ENCODE assay signal across 15 mouse cellular contexts in the genomic region with DNA sequence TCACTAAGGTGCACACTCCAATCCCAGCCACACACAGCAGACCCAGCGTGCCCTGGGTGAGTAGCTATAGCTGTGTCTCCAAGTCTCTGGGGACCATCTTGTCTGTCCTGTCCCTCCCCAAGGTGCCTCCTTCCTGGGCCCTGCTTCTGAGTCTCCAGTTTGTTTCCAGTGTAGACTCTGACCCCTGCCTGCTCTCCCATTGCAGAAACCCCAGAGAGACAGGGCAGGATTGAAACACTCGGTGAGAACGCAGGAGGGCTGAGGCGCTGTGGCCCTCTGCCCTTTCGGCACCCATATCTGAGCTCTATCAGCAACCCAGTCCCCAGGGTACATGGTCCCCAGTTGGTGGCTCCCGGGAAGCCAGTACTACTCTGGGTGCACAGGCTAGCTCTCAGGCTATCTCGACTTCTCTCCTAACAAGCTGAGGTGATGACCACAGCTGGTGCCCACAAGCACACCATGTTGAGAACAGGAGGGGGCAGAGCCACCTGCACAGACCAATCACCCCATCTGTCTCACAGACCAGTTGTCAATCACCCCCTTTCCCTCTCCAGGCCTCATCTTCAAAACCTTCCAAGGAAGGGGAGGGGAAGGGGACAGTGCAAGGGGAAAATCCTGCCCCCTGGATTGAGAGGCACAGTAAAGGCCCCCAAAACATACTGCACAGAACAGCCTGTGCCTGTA. TPM values are rescaled to one million over a fixed set of nuclear protein-coding genes. Genes with fewer than 3 reads are reported as not detected.
A peak's percentile ranks its signal among the peaks of the same experiment; 100 is the strongest.
DNase-seq lines count a peak whose midpoint lies in the region; ATAC-seq and TF ChIP-seq lines count a peak whose summit lies in the region.
"Had no signal": no experiment of that assay in that cellular context is flagged by ENCODE, and none has a peak within 500 bp of the region (broad histone marks: within the 10 kb centered on the region; RNA-seq: fewer than 3 reads in every experiment).

No protein-coding gene starts in this region.

- no peak overlapping the region for H3K4me3 ChIP-seq in heart, postnatal 0 days (ENCODE audit: low read depth, low read length)
- no peak overlapping the region for H3K4me3 ChIP-seq in lung, embryonic 15.5 days
- no peak overlapping the region for H3K4me3 ChIP-seq in cortical plate, adult 2 months (ENCODE audit: insufficient read depth, low read length)
- peak overlapping the region; percentile 57 for H3K4me3 ChIP-seq in small intestine, adult 2 months (ENCODE audit: low read depth, low read length)
- H3K4me3 ChIP-seq: erythroblast, embryonic 14.5 days had no signal

- TF ChIP-seq POLR2A in cortical plate, adult 2 months (IDR thresholded peaks at IDR 0.05; ENCODE audit: extremely low read depth, insufficient read depth, low read length) = no peak
- TF ChIP-seq POLR2A in small intestine, adult 2 months (IDR thresholded peaks at IDR 0.05; ENCODE audit: low read depth, low read length) = peak; percentile 25; the same call in 1 of the 2 replicates

- TF ChIP-seq EP300 in heart, postnatal 0 days (IDR thresholded peaks at IDR 0.05; ENCODE audit: low read depth) = no peak

- H3K27ac ChIP-seq in heart, postnatal 0 days (ENCODE audit: low read depth) = no peak overlapping the region
- H3K27ac ChIP-seq in lung, embryonic 15.5 days = peak overlapping the region; percentile 66; the same call in 1 of the 2 replicates
- H3K27ac ChIP-seq in cortical plate, adult 2 months (ENCODE audit: insufficient read depth, low read length) = 0 out of 2 replicates have a peak overlapping the region, but pooled peaks have one; percentile 48
- peak overlapping the region; percentile 96 for H3K27ac ChIP-seq in small intestine, adult 2 months (ENCODE audit: insufficient read depth, low read depth, low read length)

- peaks cover 7% of the 10 kb centered on the region; the same call in 1 of the 2 replicates for H3K4me1 ChIP-seq in heart, postnatal 0 days (ENCODE audit: control insufficient read depth, insufficient read depth)
- peaks cover 17% of the 10 kb centered on the region for H3K4me1 ChIP-seq in lung, embryonic 15.5 days
- H3K4me1 ChIP-seq in cortical plate, adult 2 months (ENCODE audit: control insufficient read depth, insufficient read depth, low read length) = no peaks in the 10 kb centered on the region
- H3K4me1 ChIP-seq in small intestine, adult 2 months (ENCODE audit: control insufficient read depth, insufficient read depth, insufficient read length, low read length) = peaks cover 46% of the 10 kb centered on the region

- H3K9ac ChIP-seq in heart, postnatal 0 days (replicated peaks; ENCODE audit: low read depth, low read length) = no peak overlapping the region
- H3K9ac ChIP-seq in lung, embryonic 15.5 days = no peak overlapping the region

- no peak for ATAC-seq in heart, postnatal 0 days (ENCODE audit: insufficient read depth, low read depth)
- no peak for ATAC-seq in lung, embryonic 15.5 days (ENCODE audit: borderline replicate concordance, extremely low read depth, low FRiP score, low TSS enrichment)
- ATAC-seq in megakaryocyte progenitor cell, adult 5-6 weeks (replicated peaks; ENCODE audit: poor library complexity) = no peak
- ATAC-seq: hindbrain, embryonic 16.5 days had no signal

- no peak for DNase-seq in heart, postnatal 0 days (ENCODE audit: low spot score)
- no peak for DNase-seq in heart, adult 9 months (ENCODE audit: low spot score in 2 of 2)
- DNase-seq in lung, postnatal 14 days = no peak
- no peak for DNase-seq in urinary bladder, adult 2 months (ENCODE audit: low spot score)
- DNase-seq: adrenal gland, postnatal 14 days; cerebellum, adult 9-11 months; gastrocnemius, postnatal 25 days; heart, postnatal 14 days; lung, postnatal 4 days had no signal

- H3K4me2 ChIP-seq in heart, postnatal 0 days (ENCODE audit: low read depth, low read length) = peak overlapping the region; percentile 3; the same call in 1 of the 2 replicates
- H3K4me2 ChIP-seq in lung, embryonic 15.5 days = no peak overlapping the region

- WGBS in heart, postnatal 0 days = 75% methylated on average over 7 of the region's 7 CpGs
- 75% methylated on average over 7 of the region's 7 CpGs for WGBS in lung, embryonic 15.5 days
- WGBS in small intestine, adult 2 months = 28% methylated on average over 7 of the region's 7 CpGs

- no peak for TF ChIP-seq CTCF in heart, postnatal 0 days (IDR thresholded peaks at IDR 0.05; ENCODE audit: low read depth)
- TF ChIP-seq CTCF in cortical plate, adult 2 months (IDR thresholded peaks at IDR 0.05; ENCODE audit: extremely low read depth, insufficient read depth, low read length) = no peak
- no peak for TF ChIP-seq CTCF in small intestine, adult 2 months (IDR thresholded peaks at IDR 0.05; ENCODE audit: extremely low read depth, insufficient read length, insufficient replicate concordance, low read depth, low read length)

- no peaks in the 10 kb centered on the region for H3K27me3 ChIP-seq in heart, postnatal 0 days (ENCODE audit: control insufficient read depth, insufficient read depth, low read length)
- no peaks in the 10 kb centered on the region for H3K27me3 ChIP-seq in lung, embryonic 15.5 days
- H3K27me3 ChIP-seq in small intestine, adult 2 months (ENCODE audit: control insufficient read depth, insufficient read depth, low read length) = no peaks in the 10 kb centered on the region

- H3K36me3 ChIP-seq in heart, postnatal 0 days (replicated peaks; ENCODE audit: control insufficient read depth, insufficient read depth, low read length) = no peaks in the 10 kb centered on the region
- no peaks in the 10 kb centered on the region for H3K36me3 ChIP-seq in lung, embryonic 15.5 days
- H3K36me3 ChIP-seq in small intestine, adult 2 months (ENCODE audit: control insufficient read depth, insufficient read depth, low read length) = peaks cover 16% of the 10 kb centered on the region

- no peaks in the 10 kb centered on the region for H3K9me3 ChIP-seq in heart, postnatal 0 days (replicated peaks; ENCODE audit: control insufficient read depth, low read length)
- H3K9me3 ChIP-seq in lung, embryonic 15.5 days = no peaks in the 10 kb centered on the region

RNA-seq across cellular contexts. Expression of a gene that starts 17.9 kb away (rescaled TPM):
- total RNA-seq in heart, postnatal 0 days (2014; rRNA removed; ENCODE audit: low replicate concordance) = 9.7 and 15.1 TPM in 2 replicates
- polyA plus RNA-seq in heart, postnatal 0 days (2015; fragmentation: Nextera tagmentation; extraction: Ambion mirVana) = 5.4 and 6.5 TPM in 2 replicates
- polyA plus RNA-seq in lung, embryonic 15.5 days (2015; fragmentation: Nextera tagmentation; extraction: Ambion mirVana) = 17.0 and 17.3 TPM in 2 replicates
- polyA plus RNA-seq in cortical plate, adult 2 months (2012; rRNA removed) = 11.8 and 13.2 TPM in 2 replicates
- 105 and 122 TPM in 2 replicates for polyA plus RNA-seq in small intestine, adult 2 months (2012; rRNA removed)
- 10.8 and 14.2 TPM in 2 replicates for total RNA-seq in megakaryocyte progenitor cell, adult 5-6 weeks (2015)
- 11.2 and 11.5 TPM in 2 replicates for total RNA-seq in megakaryocyte progenitor cell, adult 5-6 weeks (2017)
- polyA plus RNA-seq in urinary bladder, adult 2 months (2012; rRNA removed) = 22.3 and 23.4 TPM in 2 replicates
